Mouse (Mus musculus) lung, adult 2 months (tissue): ENCODE measurements around the gene Gabrg3. TPM values are rescaled to one million over a fixed set of nuclear protein-coding genes. Genes with fewer than 3 reads are reported as not detected.

Experiments used
- DNase-seq: peaks from one replicate; pipeline ENCODE4 v3.0.0; 2022
- H3K4me1 ChIP-seq: fragments of 200-500 bp; 2 replicates; pipeline ENCODE4 v1.6.1; 2011; ENCODE audit warnings: low read length; ENCODE audit not compliant: control insufficient read depth, insufficient read depth
- H3K4me3 ChIP-seq: fragments of 200-500 bp; replicated peaks from 2 replicates; pipeline ENCODE3; 2011; ENCODE audit warnings: low read depth, mild to moderate bottlenecking, control low read depth, low read length; ENCODE audit errors: extremely low read depth
- CTCF ChIP-seq: fragments of 200-500 bp; IDR thresholded peaks from 2 replicates; pipeline ENCODE4 v1.5.1; 2011; ENCODE audit warnings: mild to moderate bottlenecking, low read length, control low read depth; ENCODE audit not compliant: insufficient read depth
- POLR2A ChIP-seq: fragments of 200-500 bp; IDR thresholded peaks from 2 replicates; pipeline ENCODE4 v1.6.1; 2011; ENCODE audit warnings: low read depth, mild to moderate bottlenecking, control low read depth, low read length, borderline replicate concordance; ENCODE audit errors: extremely low read depth
- WGBS: fragments of 180-500 bp; shearing (Covaris S2); methylation state at CpG from one replicate; pipeline ENCODE4 v1.1.7; 2018; 5-methylcytosine and 5-hydroxymethylcytosine counted together
- polyA plus RNA-seq: library from polyadenylated mRNA; depleted of rRNA; stranded (reverse); fragments of >200 nt; gene quantifications from 2 replicates; pipeline ENCODE4 v1.2.3, GENCODE M21; 2012

The Gabrg3 gene
- polyA plus RNA-seq, 1 experiment, result not detected

DNA sequence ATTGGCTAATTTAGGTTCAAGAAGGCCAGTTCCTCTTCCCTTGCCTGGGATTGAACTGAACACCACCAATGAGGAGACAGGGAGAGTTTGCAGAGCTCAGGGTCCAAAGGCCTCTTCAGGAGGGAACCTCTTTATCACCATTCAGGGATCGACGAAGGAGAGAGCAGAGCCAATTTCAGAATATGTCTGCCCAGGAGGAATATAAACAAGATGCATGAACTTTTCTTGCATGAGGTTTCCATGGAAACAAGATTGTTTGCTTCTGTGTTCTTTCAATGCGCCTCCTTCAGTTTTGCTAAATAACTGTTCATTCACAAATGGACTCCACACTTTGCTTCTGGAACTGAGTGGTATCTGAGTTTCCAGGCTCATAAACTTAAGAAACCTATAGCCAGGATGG lies 62.5 kb downstream of the Gabrg3 start:
- Histone ChIP-seq H3K4me3 (no peak overlapping the region), H3K4me1 (no peaks in the 10 kb centered on the region)
- no peak for TF ChIP-seq CTCF
- no peak for TF ChIP-seq POLR2A
- no peak for DNase-seq
- 66% methylated on average over 3 of the region's 3 CpGs for WGBS

DNA sequence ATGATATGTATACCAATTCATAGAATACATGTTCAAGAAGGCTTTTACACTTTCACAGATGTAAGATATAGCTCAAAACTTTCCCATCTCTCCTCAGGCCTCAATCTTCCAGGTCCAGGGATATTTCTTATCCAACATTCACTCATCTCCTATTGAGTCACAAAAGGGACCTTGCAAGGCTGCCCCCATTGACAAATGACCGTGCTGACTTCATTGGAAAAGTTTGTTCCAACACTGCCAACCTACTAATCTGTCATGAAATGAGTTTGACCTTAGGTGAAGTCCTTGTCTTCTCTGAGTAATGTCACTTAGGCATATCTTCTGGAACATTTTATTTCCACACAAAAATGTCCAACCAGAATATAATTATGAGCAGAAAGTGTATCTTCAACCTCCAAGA lies 64.9 kb downstream of the Gabrg3 start:
- 46% methylated on average over 1 of the region's 1 CpGs for WGBS
- H3K4me3 ChIP-seq, result no peak overlapping the region
- H3K4me1 ChIP-seq, result no peaks in the 10 kb centered on the region
- DNase-seq, result no peak
- TF ChIP-seq CTCF (no peak), POLR2A (no peak)

DNA sequence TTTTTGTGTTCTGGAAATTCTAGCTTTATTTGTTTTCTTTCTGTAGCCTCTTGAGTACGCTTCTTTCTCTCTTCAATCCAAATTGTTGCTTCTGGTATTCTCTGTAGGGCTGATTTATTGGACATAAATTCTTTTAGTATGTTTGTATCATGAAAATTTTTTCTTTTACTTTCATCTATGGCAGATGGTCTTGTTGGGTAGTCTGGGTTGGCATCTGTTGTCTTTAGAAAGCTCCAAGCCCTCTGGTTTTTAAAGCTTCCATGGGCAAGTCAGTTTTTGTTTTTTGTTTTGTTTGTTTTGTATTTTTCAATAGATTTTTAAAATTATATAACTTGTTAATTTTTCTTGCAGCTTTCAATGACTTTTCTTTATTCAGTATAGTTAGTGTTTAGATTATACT lies 72.0 kb downstream of the Gabrg3 start:
- 66% methylated on average over 1 of the region's 1 CpGs for WGBS
- Histone ChIP-seq H3K4me1 (no peaks in the 10 kb centered on the region), H3K4me3 (no peak overlapping the region)
- DNase-seq, result no peak
- no peak for TF ChIP-seq POLR2A
- TF ChIP-seq CTCF, result no peak

DNA sequence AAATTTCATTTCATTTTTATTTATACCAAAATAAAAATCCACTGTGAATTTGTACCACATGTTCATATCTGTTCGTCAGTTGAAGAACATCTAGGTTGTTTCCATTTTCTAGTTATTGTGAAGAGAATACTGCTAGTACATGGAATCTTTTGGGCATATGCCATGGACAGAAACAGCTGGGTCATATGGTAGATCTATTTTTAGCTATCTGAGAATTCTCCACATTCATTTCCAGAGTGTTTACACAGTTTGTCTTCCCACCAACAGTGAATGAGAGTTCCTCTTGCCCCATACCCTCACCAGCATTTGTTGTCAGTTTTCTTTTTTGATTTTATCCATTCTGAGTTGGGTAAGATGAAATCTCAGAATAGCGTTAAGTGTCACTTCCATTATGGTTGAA lies 75.0 kb downstream of the Gabrg3 start:
- WGBS, result 72% methylated on average over 2 of the region's 2 CpGs
- TF ChIP-seq CTCF, result no peak
- no peak for TF ChIP-seq POLR2A
- H3K4me3 ChIP-seq, result no peak overlapping the region
- DNase-seq, result no peak
- no peaks in the 10 kb centered on the region for H3K4me1 ChIP-seq

DNA sequence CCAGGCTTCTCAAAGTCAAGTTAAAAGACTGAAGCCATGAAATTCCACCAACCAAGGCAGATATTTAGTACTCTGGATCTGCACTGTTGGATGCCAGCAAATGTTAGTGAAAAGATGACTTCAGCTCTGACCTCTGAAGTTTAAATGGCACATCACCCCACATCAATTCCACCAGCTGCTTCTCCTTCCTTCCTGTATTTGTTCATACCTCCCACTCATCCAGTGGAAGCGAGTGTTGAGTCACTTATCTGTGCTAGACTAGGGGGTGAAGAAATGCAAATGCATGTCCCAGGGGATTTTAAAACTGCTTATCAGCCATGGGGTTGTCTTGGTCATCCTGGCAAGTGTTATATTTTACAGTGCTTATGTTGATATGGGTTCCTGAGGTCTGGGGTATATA lies 79.7 kb downstream of the Gabrg3 start:
- WGBS, result 14% methylated on average over 1 of the region's 1 CpGs
- TF ChIP-seq CTCF (no peak), POLR2A (no peak)

DNA sequence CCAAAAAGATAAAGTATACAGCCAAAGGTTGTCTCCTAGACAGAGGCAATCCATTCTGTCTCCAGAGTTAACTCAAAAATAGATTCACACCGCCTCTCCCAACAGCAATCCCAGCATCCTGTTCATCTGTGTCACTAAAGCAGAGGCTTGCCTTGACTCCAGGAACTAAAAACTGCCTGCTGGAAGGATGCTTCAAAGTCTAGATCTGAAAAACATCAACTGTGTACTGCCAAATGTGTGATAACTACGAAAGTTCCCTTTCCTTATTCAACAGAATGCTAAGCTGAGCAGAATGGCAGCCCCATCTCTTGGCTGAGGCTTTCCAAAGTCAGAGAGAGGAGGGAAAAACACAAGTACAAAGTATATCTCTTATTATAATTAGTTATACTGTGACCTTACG lies 90.3 kb downstream of the Gabrg3 start:
- 58% methylated on average over 3 of the region's 3 CpGs for WGBS
- Histone ChIP-seq H3K4me1 (no peaks in the 10 kb centered on the region), H3K4me3 (no peak overlapping the region)
- no peak for DNase-seq
- TF ChIP-seq CTCF (no peak), POLR2A (no peak)

More for the DNA sequence above, 79.7 kb downstream of the Gabrg3 start:
- no peaks in the 10 kb centered on the region for H3K4me1 ChIP-seq
- no peak for DNase-seq
- H3K4me3 ChIP-seq, result no peak overlapping the region

DNA sequence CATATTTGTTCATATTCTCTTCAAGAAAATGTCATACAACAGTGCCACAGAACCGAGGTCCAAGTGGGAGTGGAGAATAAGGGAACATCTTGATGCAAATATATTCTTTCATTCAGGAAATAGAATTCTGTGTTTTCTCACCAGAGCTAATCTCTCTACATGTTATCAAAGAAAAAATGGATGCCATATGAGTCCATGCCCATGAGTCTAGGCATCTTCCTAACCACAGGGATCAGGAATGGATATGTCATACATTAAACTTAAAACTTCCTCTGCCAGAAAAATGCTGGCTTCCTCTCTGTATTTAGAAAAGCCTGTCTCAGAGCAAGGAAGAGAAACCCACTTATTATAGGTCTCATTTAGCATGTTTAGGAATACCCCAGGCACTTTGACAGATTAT lies 92.9 kb downstream of the Gabrg3 start:
- Histone ChIP-seq H3K4me1 (no peaks in the 10 kb centered on the region), H3K4me3 (no peak overlapping the region)
- no peak for DNase-seq
- no peak for TF ChIP-seq CTCF
- no peak for TF ChIP-seq POLR2A
- WGBS, result 60% methylated on average over 1 of the region's 1 CpGs

DNA sequence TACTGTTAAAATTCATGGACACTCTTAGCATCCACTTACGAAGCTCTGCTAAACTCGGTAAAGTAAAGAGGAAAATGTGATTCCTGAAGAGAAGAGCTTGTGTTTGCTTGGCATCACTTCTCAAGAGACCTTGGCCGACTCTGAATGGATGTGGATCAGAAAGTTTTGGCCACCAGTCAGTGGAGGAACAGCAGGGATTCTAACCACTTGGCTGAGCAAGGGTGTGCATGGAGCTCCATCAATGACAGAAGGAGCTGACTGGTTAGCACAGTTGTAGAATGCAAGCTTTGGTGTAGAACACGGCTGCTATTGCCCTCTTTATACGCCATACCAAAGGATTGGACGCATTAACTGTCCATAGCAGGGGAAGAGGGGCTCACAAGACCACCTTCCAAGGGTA lies 93.4 kb downstream of the Gabrg3 start:
- no peak overlapping the region for H3K4me3 ChIP-seq
- TF ChIP-seq CTCF, result no peak
- TF ChIP-seq POLR2A, result no peak
- no peaks in the 10 kb centered on the region for H3K4me1 ChIP-seq
- 76% methylated on average over 6 of the region's 6 CpGs for WGBS
- DNase-seq, result no peak

DNA sequence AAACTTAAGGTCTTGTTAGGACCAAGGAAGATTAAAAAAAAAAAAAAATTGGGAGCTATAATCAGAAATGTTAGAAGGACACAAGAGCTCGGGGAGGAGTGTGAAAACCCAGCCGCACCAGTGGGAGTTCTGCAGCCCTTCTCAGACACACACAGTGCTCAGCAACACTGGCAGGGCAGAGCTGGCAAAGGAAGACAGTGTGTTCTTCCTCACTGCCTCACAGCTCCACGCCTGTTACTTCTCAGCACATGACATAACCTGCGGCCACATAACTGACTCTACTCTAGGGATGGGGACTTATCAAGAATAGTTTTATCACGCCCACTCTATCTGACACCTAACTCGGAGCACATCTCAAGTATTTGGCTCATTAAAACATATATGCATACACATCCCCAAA lies 103.8 kb downstream of the Gabrg3 start:
- TF ChIP-seq CTCF (no peak), POLR2A (no peak)
- Histone ChIP-seq H3K4me3 (no peak overlapping the region), H3K4me1 (no peaks in the 10 kb centered on the region)
- DNase-seq, result no peak
- 73% methylated on average over 6 of the region's 6 CpGs for WGBS

DNA sequence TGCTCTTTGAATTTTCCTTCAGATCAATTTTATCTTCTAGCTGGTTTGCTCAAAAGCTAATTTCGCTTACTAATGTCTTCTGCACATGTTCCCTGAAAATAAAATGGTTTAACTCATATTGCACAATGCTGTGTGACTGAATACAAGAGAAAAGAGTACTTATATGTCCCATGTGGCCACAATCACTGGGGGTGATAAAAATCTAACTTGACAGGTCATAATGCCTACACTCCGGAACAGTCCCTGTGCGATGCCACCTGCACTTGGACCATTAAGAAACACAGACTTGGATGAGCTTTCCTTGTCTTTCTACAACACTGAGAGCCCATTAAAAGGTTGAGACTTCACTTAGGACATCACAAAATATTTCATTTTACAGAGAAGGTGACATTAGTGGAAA lies 108.1 kb downstream of the Gabrg3 start:
- Histone ChIP-seq H3K4me3 (no peak overlapping the region), H3K4me1 (no peaks in the 10 kb centered on the region)
- no peak for DNase-seq
- 75% methylated on average over 3 of the region's 3 CpGs for WGBS
- TF ChIP-seq CTCF, result no peak
- TF ChIP-seq POLR2A, result no peak

DNA sequence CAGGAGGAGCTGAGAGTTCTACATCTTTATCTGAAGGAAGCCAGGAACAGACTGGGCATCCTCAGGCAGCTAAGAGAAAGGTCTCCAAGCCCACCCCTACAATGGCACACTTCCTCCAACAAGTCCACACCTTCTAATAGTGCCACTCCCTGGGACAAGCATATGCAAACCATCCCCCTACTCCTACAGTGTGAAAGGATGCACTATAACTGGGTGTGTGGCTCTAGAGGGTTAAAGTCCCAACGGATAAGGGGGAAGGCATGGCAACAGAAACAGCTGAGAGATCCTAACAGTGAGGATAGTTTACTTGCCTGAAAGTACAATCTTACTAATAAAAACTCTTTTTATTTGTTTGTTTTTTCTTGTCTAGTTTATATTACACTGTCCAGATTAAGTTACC lies 126.8 kb downstream of the Gabrg3 start:
- Histone ChIP-seq H3K4me3 (no peak overlapping the region), H3K4me1 (no peaks in the 10 kb centered on the region)
- TF ChIP-seq POLR2A, result no peak
- TF ChIP-seq CTCF, result no peak
- 61% methylated on average over 1 of the region's 1 CpGs for WGBS
- DNase-seq, result no peak
